Mouse (Mus musculus): ENCODE data around the gene Rspo4.

Rspo4 gene

DNA sequence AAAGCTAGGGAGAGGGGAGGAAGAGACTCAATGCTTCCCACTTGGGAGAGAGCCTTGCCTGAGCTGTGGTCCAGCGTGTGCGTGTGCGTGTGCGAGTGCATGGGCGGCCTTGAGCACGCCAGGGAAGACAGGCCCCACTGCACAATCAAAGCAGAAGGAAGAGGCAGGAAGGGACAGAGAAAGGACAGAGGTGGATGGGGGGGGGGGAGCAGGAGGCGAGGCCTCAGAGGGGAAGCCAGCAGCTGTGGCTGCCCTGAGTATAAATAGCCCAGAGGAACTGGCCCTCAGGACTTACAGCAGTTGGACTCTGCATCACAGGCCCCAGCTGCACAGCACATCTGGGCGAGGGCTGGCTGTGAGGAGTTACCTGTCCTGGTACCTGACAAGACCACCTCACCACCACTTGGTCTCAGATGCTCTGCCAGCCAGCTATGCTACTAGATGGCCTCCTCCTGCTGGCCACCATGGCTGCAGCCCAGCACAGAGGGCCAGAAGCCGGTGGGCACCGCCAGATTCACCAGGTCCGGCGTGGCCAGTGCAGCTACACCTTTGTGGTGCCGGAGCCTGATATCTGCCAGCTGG lies 68.3 kb downstream of the Rspo4 start, which contains the start of gene Angpt4:
Gene Angpt4, plus strand, starts transcription at position 292 of the 582 bp plus-strand sequence.
- no peak for DNase-seq (ENCODE audit: low spot score)

DNA sequence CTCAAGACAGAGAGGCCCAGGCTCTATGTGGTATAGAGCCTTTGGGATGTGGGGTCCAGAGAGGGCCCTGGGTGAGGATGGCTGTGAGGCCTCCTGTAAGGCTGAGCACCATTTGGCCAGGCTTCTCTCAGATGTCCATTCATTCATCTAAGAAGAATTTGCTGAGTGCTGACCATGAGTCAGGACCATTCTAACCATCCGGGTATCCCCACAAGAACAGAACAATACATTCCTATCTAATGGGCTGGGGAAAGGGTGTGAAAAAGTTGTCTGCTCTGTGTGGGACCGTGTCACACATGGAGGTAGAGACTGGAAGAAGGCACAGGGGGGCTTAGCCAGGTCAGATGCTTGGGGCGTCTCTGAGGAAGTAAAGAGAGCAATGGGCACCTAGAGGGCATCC lies 69.0 kb downstream of the Rspo4 start:
- DNase-seq (ENCODE audit: low spot score): no peak

GRCm38 (mm10) chr2:151914120-151914519 lies 71.4 kb downstream of the Rspo4 start:
- no peak for DNase-seq (ENCODE audit: low spot score)

DNA sequence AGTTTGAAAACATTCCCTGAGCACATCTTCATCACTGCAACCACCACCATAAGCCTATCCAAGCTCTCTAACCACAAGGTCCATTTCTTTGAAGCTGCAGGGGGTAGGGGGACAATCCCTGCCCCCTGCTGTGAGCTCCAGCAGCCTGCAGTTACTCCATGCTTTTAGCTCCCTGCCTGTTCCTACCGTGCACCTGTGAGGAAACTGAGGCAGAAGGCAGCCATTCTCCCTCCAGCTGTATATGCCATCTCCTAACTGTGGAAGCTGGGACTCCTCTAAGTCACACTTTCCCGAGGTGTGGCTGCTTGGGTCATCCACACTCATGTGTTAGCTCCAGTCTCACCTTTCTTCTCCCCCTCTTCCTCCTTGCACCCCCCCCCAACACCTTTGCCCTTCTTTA lies 72.4 kb downstream of the Rspo4 start:
- DNase-seq (ENCODE audit: low spot score): no peak

GRCm38 (mm10) chr2:151916061-151916831 lies 73.5 kb downstream of the Rspo4 start:
- no peak for DNase-seq (ENCODE audit: low spot score)

DNA sequence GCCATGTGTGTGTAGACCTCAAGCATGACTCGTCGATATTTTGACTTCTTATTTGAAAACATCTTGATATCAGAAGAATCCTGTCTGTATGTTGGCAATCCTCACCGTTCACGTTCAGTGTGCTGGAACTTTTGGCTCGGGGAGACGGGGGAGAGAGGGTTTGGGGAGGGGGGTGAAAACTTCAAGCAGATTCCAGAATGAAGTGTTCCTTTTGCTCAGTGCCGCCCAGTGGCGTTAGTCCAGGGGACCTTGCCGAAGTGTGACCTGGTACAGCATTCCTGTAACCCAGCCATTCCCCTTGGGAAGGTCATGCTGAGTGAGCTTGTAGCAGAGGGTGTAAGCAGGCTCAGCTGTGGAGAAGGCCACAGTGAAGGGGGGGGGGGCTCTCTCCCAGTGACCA lies 76.4 kb downstream of the Rspo4 start:
- DNase-seq (ENCODE audit: low spot score): peak; percentile 60

DNA sequence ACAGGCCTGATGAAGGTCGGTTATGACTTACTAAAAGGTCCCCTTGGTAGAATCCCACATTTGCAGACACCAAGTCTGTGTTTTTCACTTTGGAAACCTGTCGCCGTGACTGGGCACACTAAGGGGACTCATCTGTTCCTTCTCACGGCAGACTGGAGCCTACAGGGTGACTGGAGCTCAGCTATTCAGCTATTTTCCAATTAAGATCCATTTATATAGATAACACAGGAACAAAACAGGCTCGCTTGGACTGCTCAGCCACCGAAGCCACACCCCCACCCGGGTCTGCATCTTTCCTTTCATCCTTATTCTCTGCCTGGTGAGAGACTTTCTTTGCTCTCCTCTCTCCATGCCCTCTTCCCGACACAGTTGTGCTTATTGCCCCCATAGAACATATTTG lies 78.3 kb downstream of the Rspo4 start:
- no peak for DNase-seq (ENCODE audit: low spot score)

DNA sequence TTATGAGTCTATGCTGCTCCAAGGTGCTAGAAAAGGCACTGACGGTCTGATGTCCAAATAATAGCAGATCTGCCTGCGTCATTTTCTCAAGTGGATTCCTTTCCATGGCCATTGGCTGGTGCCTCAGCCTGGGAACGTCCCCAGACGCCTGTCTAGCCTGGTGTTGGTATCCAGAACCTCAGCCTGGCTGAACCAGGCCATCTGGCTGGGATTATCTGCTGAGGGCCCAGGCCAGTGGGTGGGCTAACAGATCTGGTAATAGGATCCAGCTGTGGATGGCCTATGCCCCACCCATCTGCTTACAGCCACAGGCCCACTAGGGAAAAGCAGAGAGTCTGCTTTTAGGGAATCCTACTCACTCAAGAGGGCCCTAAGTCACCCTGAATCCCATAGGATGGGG lies 78.9 kb downstream of the Rspo4 start:
- DNase-seq (ENCODE audit: low spot score): no peak
